Mouse (Mus musculus) liver, embryonic 15.5 days (tissue): Measurements from ENCODE around the gene Fstl1. TPM values are rescaled to one million over a fixed set of nuclear protein-coding genes. Genes with fewer than 3 reads are reported as not detected.

Experiments
- ATAC-seq: fragments of 200-750 bp; cut with Nextera tagmentation; 2 replicates; pipeline ENCODE4 v1.8.0; 2017; ENCODE audit warnings: moderate number of reproducible peaks, mild to moderate bottlenecking, moderate library complexity; ENCODE audit not compliant: insufficient read depth
- H3K27ac ChIP-seq: fragments of 300-500 bp; sonication (generic); replicated peaks from 2 replicates; pipeline ENCODE4 v1.5.1; 2015; ENCODE audit warnings: mild to moderate bottlenecking, inconsistent platforms
- H3K27me3 ChIP-seq: fragments of 300-500 bp; sonication (generic); 2 replicates; pipeline ENCODE4 v1.6.1; 2015; ENCODE audit warnings: mild to moderate bottlenecking, inconsistent platforms
- H3K36me3 ChIP-seq: fragments of 300-500 bp; sonication (generic); replicated peaks from 2 replicates; pipeline ENCODE4 v1.6.1; 2015; ENCODE audit warnings: moderate library complexity, mild to moderate bottlenecking, inconsistent platforms
- H3K4me1 ChIP-seq: fragments of 300-500 bp; sonication (generic); replicated peaks from 2 replicates; pipeline ENCODE4 v1.6.1; 2015; ENCODE audit warnings: inconsistent platforms
- H3K4me2 ChIP-seq: fragments of 300-500 bp; sonication (generic); 2 replicates; pipeline ENCODE4 v1.6.1; 2015; ENCODE audit warnings: moderate library complexity, mild to moderate bottlenecking, inconsistent platforms
- H3K4me3 ChIP-seq: fragments of 300-500 bp; sonication (generic); replicated peaks from 2 replicates; pipeline ENCODE4 v1.5.1; 2015; ENCODE audit warnings: mild to moderate bottlenecking, inconsistent platforms
- H3K9ac ChIP-seq: fragments of 300-500 bp; sonication (generic); 2 replicates; pipeline ENCODE4 v1.6.1; 2015; ENCODE audit warnings: moderate library complexity, mild to moderate bottlenecking, inconsistent platforms
- H3K9me3 ChIP-seq: fragments of 300-500 bp; sonication (generic); replicated peaks from 2 replicates; pipeline ENCODE4 v1.6.1; 2016; ENCODE audit warnings: inconsistent platforms
- WGBS: fragments of 180-500 bp; shearing (Covaris S2); methylation state at CpG from one replicate; pipeline ENCODE4 v1.1.7; 2015; ENCODE audit warnings: mixed read lengths; ENCODE audit not compliant: insufficient replicate concordance; 5-methylcytosine and 5-hydroxymethylcytosine counted together
- polyA plus RNA-seq: library from polyadenylated mRNA; unstranded; fragments of >200 nt; fragmentation: Nextera tagmentation; extraction: Ambion mirVana; gene quantifications from 2 replicates; pipeline ENCODE4 v1.2.1, GENCODE M21; 2015

Gene Fstl1
- polyA plus RNA-seq, 1 experiment from 2014 or later, result 18.8 TPM

GRCm38 (mm10) chr16:37808866-37809622 lies 32.4 kb downstream of the Fstl1 start:
- H3K27ac ChIP-seq, result no peak overlapping the region
- no peaks in the 10 kb centered on the region for H3K36me3 ChIP-seq
- H3K4me3 ChIP-seq, result no peak overlapping the region
- peaks cover 6% of the 10 kb centered on the region for H3K4me1 ChIP-seq
- 45% methylated on average over 10 of the region's 10 CpGs for whole genome bisulfite sequencing
- H3K4me2 ChIP-seq, result no peak overlapping the region
- no peaks in the 10 kb centered on the region for H3K9me3 ChIP-seq
- no peaks in the 10 kb centered on the region for H3K27me3 ChIP-seq
- ATAC-seq, result no peak
- H3K9ac ChIP-seq, result no peak overlapping the region

- H3K4me1 ChIP-seq, result peaks cover 6% of the 10 kb centered on the region
- ATAC-seq, result no peak
- 63% methylated on average over 6 of the region's 6 CpGs for WGBS
- no peak overlapping the region for H3K4me2 ChIP-seq
- no peaks in the 10 kb centered on the region for H3K27me3 ChIP-seq
- no peak overlapping the region for H3K4me3 ChIP-seq
- H3K36me3 ChIP-seq, result no peaks in the 10 kb centered on the region
- H3K9ac ChIP-seq, result no peak overlapping the region
- no peak overlapping the region for H3K27ac ChIP-seq
- no peaks in the 10 kb centered on the region for H3K9me3 ChIP-seq
Observed at GRCm38 (mm10) chr16:37809623-37809992, 32.9 kb downstream of the Fstl1 start.

GRCm38 (mm10) chr16:37811874-37812273 lies 35.2 kb downstream of the Fstl1 start:
- Histone ChIP-seq H3K4me1 (peaks cover 6% of the 10 kb centered on the region), H3K9me3 (no peaks in the 10 kb centered on the region), H3K4me2 (no peak overlapping the region), H3K4me3 (no peak overlapping the region), H3K27ac (no peak overlapping the region), H3K9ac (no peak overlapping the region), H3K36me3 (no peaks in the 10 kb centered on the region), H3K27me3 (no peaks in the 10 kb centered on the region)
- WGBS, result 67% methylated on average over 8 of the region's 8 CpGs
- no peak for ATAC-seq

GRCm38 (mm10) chr16:37812474-37812886 lies 35.8 kb downstream of the Fstl1 start:
- no peak overlapping the region for H3K4me2 ChIP-seq
- no peaks in the 10 kb centered on the region for H3K36me3 ChIP-seq
- H3K27me3 ChIP-seq, result no peaks in the 10 kb centered on the region
- no peak overlapping the region for H3K27ac ChIP-seq
- ATAC-seq, result no peak
- no peak overlapping the region for H3K9ac ChIP-seq
- H3K4me1 ChIP-seq, result peaks cover 6% of the 10 kb centered on the region
- WGBS, result 31% methylated on average over 9 of the region's 9 CpGs
- no peak overlapping the region for H3K4me3 ChIP-seq
- no peaks in the 10 kb centered on the region for H3K9me3 ChIP-seq

GRCm38 (mm10) chr16:37813691-37814382 lies 37.2 kb downstream of the Fstl1 start:
- H3K9me3 ChIP-seq, result no peaks in the 10 kb centered on the region
- H3K4me3 ChIP-seq, result no peak overlapping the region
- H3K36me3 ChIP-seq, result no peaks in the 10 kb centered on the region
- H3K9ac ChIP-seq, result no peak overlapping the region
- H3K27me3 ChIP-seq, result no peaks in the 10 kb centered on the region
- H3K4me1 ChIP-seq, result peaks cover 6% of the 10 kb centered on the region
- no peak overlapping the region for H3K27ac ChIP-seq
- H3K4me2 ChIP-seq, result peak overlapping the region; percentile 20; the same call in 1 of the 2 replicates
- ATAC-seq, result peak; percentile 12; the same call in 1 of the 2 replicates
- 27% methylated on average over 5 of the region's 5 CpGs for WGBS

- no peak overlapping the region for H3K27ac ChIP-seq
- no peaks in the 10 kb centered on the region for H3K27me3 ChIP-seq
- H3K4me1 ChIP-seq, result peaks cover 6% of the 10 kb centered on the region
- peak; percentile 77 for ATAC-seq
- H3K4me2 ChIP-seq, result 0 out of 2 replicates have a peak overlapping the region, but pooled peaks have one; percentile 20
- H3K9me3 ChIP-seq, result no peaks in the 10 kb centered on the region
- no peak overlapping the region for H3K9ac ChIP-seq
- no peak overlapping the region for H3K4me3 ChIP-seq
- no peaks in the 10 kb centered on the region for H3K36me3 ChIP-seq
- 18% methylated on average over 7 of the region's 7 CpGs for WGBS
Observed at GRCm38 (mm10) chr16:37814383-37814971, 37.8 kb downstream of the Fstl1 start.

- no peak overlapping the region for H3K9ac ChIP-seq
- no peaks in the 10 kb centered on the region for H3K27me3 ChIP-seq
- H3K9me3 ChIP-seq, result no peaks in the 10 kb centered on the region
- H3K4me3 ChIP-seq, result no peak overlapping the region
- 74% methylated on average over 4 of the region's 4 CpGs for WGBS
- H3K4me1 ChIP-seq, result peaks cover 6% of the 10 kb centered on the region
- no peaks in the 10 kb centered on the region for H3K36me3 ChIP-seq
- no peak for ATAC-seq
- H3K27ac ChIP-seq, result no peak overlapping the region
- no peak overlapping the region for H3K4me2 ChIP-seq
Observed at GRCm38 (mm10) chr16:37817986-37818385, 41.3 kb downstream of the Fstl1 start.

GRCm38 (mm10) chr16:37823949-37824348 lies 47.3 kb downstream of the Fstl1 start:
- no peak overlapping the region for H3K27ac ChIP-seq
- no peaks in the 10 kb centered on the region for H3K9me3 ChIP-seq
- no peak overlapping the region for H3K4me2 ChIP-seq
- H3K27me3 ChIP-seq, result no peaks in the 10 kb centered on the region
- H3K4me1 ChIP-seq, result no peaks in the 10 kb centered on the region
- WGBS, result 59% methylated on average over 5 of the region's 5 CpGs
- no peak overlapping the region for H3K9ac ChIP-seq
- ATAC-seq, result no peak
- H3K4me3 ChIP-seq, result no peak overlapping the region
- H3K36me3 ChIP-seq, result no peaks in the 10 kb centered on the region

- no peaks in the 10 kb centered on the region for H3K36me3 ChIP-seq
- ATAC-seq, result no peak
- H3K4me1 ChIP-seq, result no peaks in the 10 kb centered on the region
- H3K4me2 ChIP-seq, result no peak overlapping the region
- H3K9ac ChIP-seq, result no peak overlapping the region
- H3K4me3 ChIP-seq, result no peak overlapping the region
- H3K9me3 ChIP-seq, result no peaks in the 10 kb centered on the region
- no peaks in the 10 kb centered on the region for H3K27me3 ChIP-seq
- H3K27ac ChIP-seq, result no peak overlapping the region
- WGBS, result 75% methylated on average over 12 of the region's 12 CpGs
Observed at GRCm38 (mm10) chr16:37824778-37825505, 48.3 kb downstream of the Fstl1 start.

GRCm38 (mm10) chr16:37826286-37826685 lies 49.6 kb downstream of the Fstl1 start:
- Histone ChIP-seq H3K36me3 (no peaks in the 10 kb centered on the region), H3K27ac (no peak overlapping the region), H3K27me3 (no peaks in the 10 kb centered on the region), H3K9me3 (no peaks in the 10 kb centered on the region), H3K4me1 (no peaks in the 10 kb centered on the region), H3K9ac (no peak overlapping the region), H3K4me2 (no peak overlapping the region), H3K4me3 (no peak overlapping the region)
- ATAC-seq, result no peak
- WGBS, result 80% methylated on average over 3 of the region's 3 CpGs

- Histone ChIP-seq H3K36me3 (no peaks in the 10 kb centered on the region), H3K9ac (no peak overlapping the region), H3K27me3 (no peaks in the 10 kb centered on the region), H3K27ac (no peak overlapping the region), H3K4me2 (no peak overlapping the region), H3K4me3 (no peak overlapping the region), H3K9me3 (no peaks in the 10 kb centered on the region), H3K4me1 (no peaks in the 10 kb centered on the region)
- WGBS, result 67% methylated on average over 7 of the region's 7 CpGs
- ATAC-seq, result no peak
Observed at GRCm38 (mm10) chr16:37831041-37831440, 54.4 kb downstream of the Fstl1 start.
